Mouse (Mus musculus) brain, adult 2 months (tissue): ENCODE data around the gene Stradb.
"Not testable (repeated sequence)": the region's sequence is repeated elsewhere in the genome, so short reads cannot be mapped to it uniquely, and the experiment has no call there.

Experiments
- DNase-seq: peaks from one replicate; pipeline ENCODE4 v3.0.0; 2011; ENCODE audit warnings: low read depth, low spot score

Stradb gene

GRCm38 (mm10) chr1:58973366-58974221 lies at the start of gene Stradb, which contains the start of gene Trak2:
TSS of gene Stradb (plus strand) at chr1:58973522.
TSS of gene Trak2 (minus strand) at chr1:58973430.
- peak; percentile 99 for DNase-seq

GRCm38 (mm10) chr1:58926664-58927063 lies 46.7 kb upstream of the Stradb start:
- no peak for DNase-seq

DNA sequence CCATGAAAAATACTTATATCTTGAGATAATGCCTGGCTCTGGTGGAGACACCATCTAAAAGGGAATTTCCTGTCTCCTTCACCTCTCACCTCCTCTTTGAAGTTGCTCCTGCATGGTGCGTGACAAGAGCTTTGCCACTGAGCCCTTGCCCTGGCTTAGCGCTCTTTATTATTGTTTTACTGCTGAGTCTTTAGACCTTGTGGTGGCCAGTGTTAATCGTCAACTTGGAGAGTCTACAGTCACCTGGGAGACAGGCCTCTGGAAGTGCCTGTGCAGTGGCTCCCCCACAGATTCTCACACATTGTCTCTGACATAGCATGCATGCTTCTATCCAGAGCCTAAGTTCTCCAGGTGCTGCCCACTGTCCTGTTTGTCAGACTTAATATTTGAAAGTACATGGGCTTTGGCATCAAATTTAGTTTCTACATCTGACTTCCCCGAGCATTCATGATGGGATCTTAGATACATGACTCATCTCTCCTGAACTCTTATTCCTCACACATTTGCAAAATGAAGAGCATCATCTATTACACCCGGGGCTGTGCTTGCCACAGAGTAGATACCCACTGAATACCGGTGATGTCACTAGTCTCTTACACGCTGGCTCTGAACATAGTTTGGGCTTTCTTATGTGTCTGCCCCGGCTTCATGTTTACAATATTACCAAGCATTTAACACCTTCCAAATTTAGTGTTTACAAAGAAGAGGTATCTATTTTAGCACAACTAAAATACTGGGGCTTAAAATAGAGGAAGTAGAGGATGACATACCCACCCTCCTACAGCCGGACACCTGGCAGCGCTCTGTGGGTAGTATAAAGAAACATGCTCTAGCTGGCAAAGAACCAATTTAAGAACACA lies 36.3 kb upstream of the Stradb start:
- DNase-seq = peak; percentile 51

DNA sequence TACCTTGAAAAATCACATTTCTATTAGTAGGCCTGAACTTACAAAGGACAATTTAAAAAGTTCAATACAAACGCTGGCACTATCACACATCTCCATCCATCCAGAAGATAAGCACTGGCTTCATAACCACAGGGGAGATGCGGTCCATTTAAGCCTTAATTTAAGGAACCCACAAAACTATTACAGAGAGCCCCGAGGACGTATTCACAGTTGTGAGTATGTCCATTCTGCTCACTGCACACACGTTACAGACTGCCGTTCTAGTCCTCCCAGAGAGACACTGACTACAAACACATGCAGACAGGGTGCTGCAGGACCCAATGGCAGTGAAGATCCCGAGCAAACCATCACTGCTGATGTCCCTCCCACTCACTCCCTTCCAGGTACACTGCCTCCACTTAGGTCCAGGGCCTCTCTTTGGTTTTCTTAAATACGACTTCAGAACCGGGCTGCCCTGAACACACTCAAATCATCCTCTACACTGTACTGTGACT lies 35.7 kb upstream of the Stradb start:
- no peak for DNase-seq

DNA sequence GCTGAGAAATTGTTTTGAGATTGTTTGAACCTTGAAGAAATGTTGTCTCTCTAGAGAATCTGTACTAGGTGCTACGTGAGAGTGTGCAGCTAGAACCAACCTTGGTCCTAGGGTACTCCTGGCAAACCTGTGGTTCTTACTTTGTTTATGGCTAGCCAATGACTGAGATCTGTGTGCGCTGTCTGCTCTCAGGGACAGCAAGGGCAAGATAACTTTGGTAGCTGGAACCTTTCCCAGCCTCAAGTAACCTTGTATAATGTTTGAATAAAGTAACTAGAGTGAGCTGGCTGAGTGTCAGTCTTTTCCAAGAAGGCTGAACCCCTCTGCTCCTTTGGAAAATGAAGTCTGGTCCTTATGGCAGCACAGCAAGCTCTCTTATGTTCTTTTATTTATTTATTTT lies 27.8 kb upstream of the Stradb start:
- no peak for DNase-seq

- DNase-seq = no peak
Measured at GRCm38 (mm10) chr1:58945960-58946670, 27.2 kb upstream of the Stradb start.

DNA sequence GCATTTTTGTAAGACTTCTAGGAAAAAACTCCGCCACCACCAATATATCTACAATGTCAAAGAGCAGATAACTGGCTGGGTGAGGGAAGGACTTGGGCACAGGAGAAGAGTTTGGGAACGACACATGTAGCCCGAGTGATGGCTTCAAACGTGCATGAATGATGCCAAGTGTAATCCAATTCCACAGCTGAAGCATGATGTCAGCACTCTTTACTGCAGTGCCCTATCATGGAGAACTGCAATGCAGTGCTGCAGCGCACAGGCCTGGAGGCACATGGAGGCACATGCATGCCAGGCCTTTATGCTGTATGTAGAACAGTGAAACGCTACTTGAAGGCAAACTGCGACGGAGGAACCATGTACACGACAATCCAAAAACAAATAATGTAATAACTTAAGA lies 26.6 kb upstream of the Stradb start:
- DNase-seq = no peak

DNA sequence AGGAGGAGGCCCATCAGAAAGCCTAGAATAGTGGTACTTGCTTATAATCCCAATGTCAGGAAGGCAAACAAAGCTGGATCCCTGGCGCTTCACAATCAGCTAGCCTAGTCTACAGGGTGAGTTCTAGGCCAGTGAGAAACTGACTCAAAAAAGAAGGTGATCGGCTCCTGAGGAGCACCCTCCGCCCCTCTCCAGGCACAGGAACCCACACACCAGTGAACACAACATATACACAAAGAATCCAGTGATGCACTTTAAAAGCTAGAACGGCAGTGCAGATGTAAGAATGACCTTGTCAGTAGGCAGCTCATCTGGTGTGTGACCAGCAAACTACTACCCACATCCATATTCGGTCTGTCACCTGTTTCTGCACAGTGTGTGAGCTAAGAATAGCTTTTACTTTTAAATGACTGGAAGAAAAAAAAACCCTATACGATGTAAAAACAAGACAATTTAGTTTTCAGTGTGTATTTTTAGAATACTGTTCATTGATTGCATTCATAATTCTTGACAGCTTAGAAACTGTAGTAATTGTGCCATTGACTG lies 23.7 kb upstream of the Stradb start:
- no peak for DNase-seq

DNA sequence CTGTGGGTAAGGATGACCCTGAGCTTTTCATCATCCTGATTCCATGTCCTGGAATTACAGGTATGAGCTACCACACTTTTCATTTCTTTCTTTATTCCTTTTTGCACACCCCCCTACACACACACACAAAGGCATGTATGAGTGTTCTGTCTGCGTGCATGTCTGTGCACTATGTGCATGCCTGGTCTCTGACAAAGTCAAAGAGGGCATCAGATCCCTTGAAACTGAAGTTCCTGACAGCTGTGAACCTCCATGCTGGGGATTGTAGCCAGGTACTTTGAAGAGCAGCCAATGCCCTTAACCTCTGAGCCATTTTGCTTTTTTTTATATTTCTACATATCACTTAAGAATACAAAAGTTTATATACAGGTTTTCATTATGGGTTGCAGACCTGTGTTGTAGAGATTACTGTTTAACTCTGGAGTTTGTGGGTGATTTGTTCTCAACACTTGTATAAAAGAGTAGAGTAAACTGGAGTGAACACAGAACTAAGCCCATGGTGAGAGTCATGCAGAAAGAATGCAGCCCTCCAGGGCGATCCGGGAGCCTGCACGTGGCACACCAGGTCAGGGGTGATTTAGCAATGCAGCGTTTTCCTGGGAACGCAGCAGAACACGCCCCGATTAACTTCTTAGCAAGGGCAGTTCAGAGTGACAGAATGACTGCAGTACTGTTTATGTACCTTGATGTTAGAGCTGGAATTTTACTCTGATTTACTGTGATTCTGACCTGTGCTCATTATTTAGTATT lies 22.2 kb upstream of the Stradb start:
- DNase-seq = no peak

GRCm38 (mm10) chr1:58951841-58952240 lies 21.5 kb upstream of the Stradb start:
- DNase-seq = no peak

- DNase-seq = no peak
Measured at GRCm38 (mm10) chr1:58952526-58952925, 20.8 kb upstream of the Stradb start.

- DNase-seq = peak; percentile 22
Measured at GRCm38 (mm10) chr1:58952997-58953396, 20.3 kb upstream of the Stradb start.

GRCm38 (mm10) chr1:58953686-58954434 lies 19.5 kb upstream of the Stradb start:
- no peak for DNase-seq

GRCm38 (mm10) chr1:58954578-58955410 lies 18.5 kb upstream of the Stradb start:
- DNase-seq = no peak

DNA sequence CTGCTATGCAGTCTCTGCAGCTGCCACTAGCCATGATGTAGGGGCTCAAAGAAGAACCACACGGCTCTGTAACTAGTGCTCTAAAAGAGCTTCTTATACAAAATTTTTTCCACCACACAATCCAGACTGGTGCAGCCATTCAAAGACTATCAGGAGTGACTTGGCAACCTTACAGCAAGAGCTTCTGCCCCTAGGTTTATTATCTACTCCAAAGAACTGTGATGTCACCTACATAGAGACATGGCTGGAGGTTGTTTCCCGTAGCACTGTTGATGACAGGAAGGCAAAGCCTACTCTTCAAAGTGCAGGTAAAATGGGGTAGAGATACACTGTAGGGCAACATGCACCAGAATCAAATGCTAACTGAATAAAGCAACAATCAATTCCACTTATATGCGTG lies 17.6 kb upstream of the Stradb start:
- no peak for DNase-seq

- no peak for DNase-seq
Measured at GRCm38 (mm10) chr1:58956229-58956628, 17.1 kb upstream of the Stradb start.

- no peak for DNase-seq
Measured at GRCm38 (mm10) chr1:58957931-58958330, 15.4 kb upstream of the Stradb start.

DNA sequence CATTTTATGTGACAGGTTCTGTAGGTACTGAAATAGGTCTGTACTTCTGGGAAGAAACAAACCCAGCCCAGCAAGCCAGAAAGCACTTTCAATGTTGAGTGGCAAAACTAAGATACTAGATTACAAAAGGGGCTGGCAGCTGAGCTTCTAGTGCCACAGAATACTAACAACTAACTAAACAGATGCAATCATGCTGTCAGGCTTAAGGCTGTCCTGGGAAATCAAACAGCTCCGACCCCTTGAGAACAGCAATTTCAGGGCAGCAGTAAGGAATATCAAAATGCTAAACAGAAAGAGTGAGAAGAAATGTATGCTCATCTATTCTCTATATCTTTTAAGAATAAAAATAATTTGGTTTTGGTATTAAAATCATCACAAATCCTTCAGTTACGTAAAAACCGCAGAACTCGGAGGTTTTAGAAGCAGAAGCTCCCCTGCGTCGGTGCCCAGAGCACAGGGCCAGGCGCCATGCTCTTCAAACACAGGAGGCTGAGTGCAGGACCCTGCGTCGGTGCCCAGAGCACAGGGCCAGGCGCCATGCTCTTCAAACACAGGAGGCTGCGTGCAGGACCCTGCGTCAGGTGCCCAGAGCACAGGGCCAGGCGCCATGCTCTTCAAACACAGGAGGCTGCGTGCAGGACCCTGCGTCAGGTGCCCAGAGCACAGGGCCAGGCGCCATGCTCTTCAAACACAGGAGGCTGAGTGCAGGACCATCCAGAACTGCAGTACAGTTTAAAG lies 14.4 kb upstream of the Stradb start:
- not testable (repeated sequence) for DNase-seq
